Mouse (Mus musculus) large intestine, adult 2 months (tissue): Measurements from ENCODE around the gene Ip6k3. TPM values are rescaled to one million over a fixed set of nuclear protein-coding genes. Genes with fewer than 3 reads are reported as not detected.

Experiments
- DNase-seq: peaks from one replicate; pipeline ENCODE4 v3.0.0-alpha.2; 2012; ENCODE audit warnings: low read depth, low spot score
- WGBS: fragments of 180-500 bp; shearing (Covaris S2); methylation state at CpG from one replicate; pipeline ENCODE4 v1.1.7; 2018; 5-methylcytosine and 5-hydroxymethylcytosine counted together
- polyA plus RNA-seq: library from polyadenylated mRNA; depleted of rRNA; stranded (reverse); fragments of >200 nt; gene quantifications from 2 replicates; pipeline ENCODE4 v1.2.3, GENCODE M21; 2012; rRNA removed

The Ip6k3 gene
- polyA plus RNA-seq, 1 experiment: 0.09 TPM

GRCm38 (mm10) chr17:27095690-27096089 is 71.9 kb downstream of the Ip6k3 start:
- WGBS: 44% methylated on average over 13 of the region's 13 CpGs
- no peak for DNase-seq

Other genes starting within 250 kb of the Ip6k3 start
- gene Phf1, start 234.7 kb downstream of the Ip6k3 start, polyA plus RNA-seq: 36.2 and 38.6 TPM in 2 replicates
- 148 and 177 TPM in 2 replicates for gene Cuta, start 228.2 kb downstream of the Ip6k3 start, polyA plus RNA-seq
- 4.0 and 7.5 TPM in 2 replicates for gene Syngap1, start 226.5 kb downstream of the Ip6k3 start, polyA plus RNA-seq
- 8.3 and 11.3 TPM in 2 replicates for gene Zbtb9, start 194.6 kb downstream of the Ip6k3 start, polyA plus RNA-seq
- gene Bak1, start 138.8 kb downstream of the Ip6k3 start, polyA plus RNA-seq: 289 and 292 TPM in 2 replicates
- gene Itpr3, start 110.5 kb downstream of the Ip6k3 start, polyA plus RNA-seq: 27.6 and 42.0 TPM in 2 replicates
- 156 and 165 TPM in 2 replicates for gene Uqcc2, start 33.9 kb downstream of the Ip6k3 start, polyA plus RNA-seq
- gene Lemd2, start 36.7 kb upstream of the Ip6k3 start, polyA plus RNA-seq: 49.6 and 59.5 TPM in 2 replicates